Mouse (Mus musculus) stomach, embryonic 14.5 days (tissue): ENCODE measurements around the gene Zbtb16. TPM values are rescaled to one million over a fixed set of nuclear protein-coding genes. Genes with fewer than 3 reads are reported as not detected.

Experiments
- ATAC-seq: fragments of 200-750 bp; cut with Nextera tagmentation; 2 replicates; pipeline ENCODE4 v1.8.0; 2017; ENCODE audit warnings: low read depth, moderate TSS enrichment; ENCODE audit not compliant: insufficient number of reproducible peaks, insufficient read depth, low FRiP score
- H3K27ac ChIP-seq: fragments of 300-500 bp; sonication (generic); 2 replicates; pipeline ENCODE4 v1.5.1; 2014; ENCODE audit warnings: mild to moderate bottlenecking, low read length, moderate library complexity, mixed read lengths
- H3K27me3 ChIP-seq: fragments of 300-500 bp; sonication (generic); 2 replicates; pipeline ENCODE4 v1.6.1; 2014; ENCODE audit warnings: low read length, control low read depth, mixed read lengths; ENCODE audit not compliant: control insufficient read depth, insufficient read depth
- H3K36me3 ChIP-seq: fragments of 300-500 bp; sonication (generic); 2 replicates; pipeline ENCODE4 v1.6.1; 2014; ENCODE audit warnings: mild to moderate bottlenecking, control low read depth, low read length, moderate library complexity, mixed read lengths; ENCODE audit not compliant: control insufficient read depth, insufficient read depth
- H3K4me1 ChIP-seq: fragments of 300-500 bp; sonication (generic); 2 replicates; pipeline ENCODE4 v1.6.1; 2014; ENCODE audit warnings: low read length, control low read depth, mixed read lengths; ENCODE audit not compliant: control insufficient read depth, insufficient read depth
- H3K4me2 ChIP-seq: fragments of 300-500 bp; sonication (generic); replicated peaks from 2 replicates; pipeline ENCODE4 v1.6.1; 2014; ENCODE audit warnings: low read depth, low read length, control low read depth
- H3K4me3 ChIP-seq: fragments of 300-500 bp; sonication (generic); 2 replicates; pipeline ENCODE4 v1.5.1; 2014; ENCODE audit warnings: low read depth, low read length, control low read depth
- H3K9ac ChIP-seq: fragments of 300-500 bp; sonication (generic); replicated peaks from 2 replicates; pipeline ENCODE4 v1.6.1; 2014; ENCODE audit warnings: low read depth, mild to moderate bottlenecking, control low read depth, low read length, moderate library complexity, mixed read lengths
- H3K9me3 ChIP-seq: fragments of 300-500 bp; sonication (generic); 2 replicates; pipeline ENCODE4 v1.6.1; 2016; ENCODE audit warnings: low read depth, low read length, control low read depth; ENCODE audit not compliant: control insufficient read depth
- WGBS: fragments of 180-500 bp; shearing (Covaris S2); extraction: QIAGEN DNeasy Blood & Tissue Kit; methylation state at CpG from one replicate; pipeline ENCODE4 v1.1.7; 2014; 5-methylcytosine and 5-hydroxymethylcytosine counted together
- polyA plus RNA-seq: library from polyadenylated mRNA; unstranded; fragments of >200 nt; fragmentation: Nextera tagmentation; extraction: Ambion mirVana; gene quantifications from 2 replicates; pipeline ENCODE4 v1.2.1, GENCODE M21; 2014

The Zbtb16 gene
- polyA plus RNA-seq, 1 experiment from 2014 or later: 6.6 TPM

GRCm38 (mm10) chr9:48803460-48804240, 32.4 kb downstream of the Zbtb16 start:
- ATAC-seq: no peak
- Histone ChIP-seq H3K27ac (no peak overlapping the region), H3K4me2 (no peak overlapping the region), H3K4me1 (0 out of 2 replicates have a peak, but pooled peaks cover 3% of the 10 kb centered on the region), H3K4me3 (no peak overlapping the region), H3K36me3 (no peaks in the 10 kb centered on the region), H3K27me3 (no peaks in the 10 kb centered on the region), H3K9ac (no peak overlapping the region), H3K9me3 (no peaks in the 10 kb centered on the region)
- WGBS: 90% methylated on average over 27 of the region's 27 CpGs

- no peaks in the 10 kb centered on the region for H3K27me3 ChIP-seq
- H3K4me3 ChIP-seq: no peak overlapping the region
- no peak overlapping the region for H3K9ac ChIP-seq
- H3K36me3 ChIP-seq: no peaks in the 10 kb centered on the region
- no peaks in the 10 kb centered on the region for H3K9me3 ChIP-seq
- no peak overlapping the region for H3K27ac ChIP-seq
- H3K4me2 ChIP-seq: no peak overlapping the region
- ATAC-seq: no peak
- 51% methylated on average over 5 of the region's 5 CpGs for WGBS
- H3K4me1 ChIP-seq: 0 out of 2 replicates have a peak, but pooled peaks cover 3% of the 10 kb centered on the region
These were observed 33.6 kb downstream of the Zbtb16 start for GRCm38 (mm10) chr9:48802374-48802773.

- Histone ChIP-seq H3K4me1 (peaks cover 3% of the 10 kb centered on the region; the same call in 1 of the 2 replicates), H3K4me3 (no peak overlapping the region), H3K27me3 (no peaks in the 10 kb centered on the region), H3K9ac (no peak overlapping the region), H3K4me2 (no peak overlapping the region), H3K27ac (no peak overlapping the region), H3K9me3 (no peaks in the 10 kb centered on the region), H3K36me3 (no peaks in the 10 kb centered on the region)
- WGBS: 81% methylated on average over 5 of the region's 5 CpGs
- ATAC-seq: no peak
These were observed 34.7 kb downstream of the Zbtb16 start for GRCm38 (mm10) chr9:48801322-48801721.

- H3K9ac ChIP-seq: no peak overlapping the region
- 46% methylated on average over 8 of the region's 8 CpGs for WGBS
- ATAC-seq: no peak
These were observed 35.4 kb downstream of the Zbtb16 start for GRCm38 (mm10) chr9:48800627-48801026.

GRCm38 (mm10) chr9:48798044-48798443, 38.0 kb downstream of the Zbtb16 start:
- Histone ChIP-seq H3K4me1 (peaks cover 9% of the 10 kb centered on the region; the same call in 1 of the 2 replicates), H3K27ac (no peak overlapping the region), H3K9ac (no peak overlapping the region), H3K9me3 (no peaks in the 10 kb centered on the region), H3K4me3 (no peak overlapping the region), H3K4me2 (no peak overlapping the region), H3K36me3 (no peaks in the 10 kb centered on the region), H3K27me3 (no peaks in the 10 kb centered on the region)
- no peak for ATAC-seq
- 83% methylated on average over 6 of the region's 6 CpGs for WGBS

More at GRCm38 (mm10) chr9:48800627-48801026, 35.4 kb downstream of the Zbtb16 start:
- Histone ChIP-seq H3K9me3 (no peaks in the 10 kb centered on the region), H3K4me2 (no peak overlapping the region), H3K36me3 (no peaks in the 10 kb centered on the region), H3K27me3 (no peaks in the 10 kb centered on the region), H3K27ac (no peak overlapping the region), H3K4me1 (peaks cover 3% of the 10 kb centered on the region; the same call in 1 of the 2 replicates), H3K4me3 (no peak overlapping the region)

- Histone ChIP-seq H3K4me3 (no peak overlapping the region), H3K9me3 (no peaks in the 10 kb centered on the region), H3K27me3 (no peaks in the 10 kb centered on the region), H3K27ac (no peak overlapping the region), H3K4me2 (no peak overlapping the region), H3K9ac (no peak overlapping the region), H3K36me3 (no peaks in the 10 kb centered on the region), H3K4me1 (peaks cover 9% of the 10 kb centered on the region; the same call in 1 of the 2 replicates)
- no peak for ATAC-seq
- WGBS: 23% methylated on average over 11 of the region's 11 CpGs
These were observed 39.7 kb downstream of the Zbtb16 start for GRCm38 (mm10) chr9:48796267-48796822.

GRCm38 (mm10) chr9:48795740-48796139, 40.3 kb downstream of the Zbtb16 start:
- Histone ChIP-seq H3K9ac (no peak overlapping the region), H3K9me3 (no peaks in the 10 kb centered on the region), H3K4me1 (peaks cover 9% of the 10 kb centered on the region; the same call in 1 of the 2 replicates), H3K36me3 (no peaks in the 10 kb centered on the region), H3K4me2 (no peak overlapping the region), H3K4me3 (no peak overlapping the region), H3K27ac (no peak overlapping the region), H3K27me3 (no peaks in the 10 kb centered on the region)
- ATAC-seq: no peak
- WGBS: 57% methylated on average over 10 of the region's 10 CpGs

- no peaks in the 10 kb centered on the region for H3K36me3 ChIP-seq
- no peak overlapping the region for H3K27ac ChIP-seq
- 16% methylated on average over 8 of the region's 8 CpGs for WGBS
- no peak for ATAC-seq
- H3K27me3 ChIP-seq: no peaks in the 10 kb centered on the region
- H3K9ac ChIP-seq: no peak overlapping the region
- no peak overlapping the region for H3K4me2 ChIP-seq
- H3K4me1 ChIP-seq: peaks cover 9% of the 10 kb centered on the region; the same call in 1 of the 2 replicates
- no peak overlapping the region for H3K4me3 ChIP-seq
- H3K9me3 ChIP-seq: no peaks in the 10 kb centered on the region
These were observed 40.9 kb downstream of the Zbtb16 start for GRCm38 (mm10) chr9:48795095-48795494.
